Mouse (Mus musculus): ENCODE results near the gene Klhl25.
"Not testable (repeated sequence)": the region's sequence is repeated elsewhere in the genome, so short reads cannot be mapped to it uniquely, and the experiment has no call there.

Klhl25 gene

GRCm38 (mm10) chr7:75848115-75848775 lies at the start of gene Klhl25:
TSS of gene Klhl25 (plus strand) at chr7:75848310.
- DNase-seq (ENCODE audit: extremely low spot score), result peak; percentile 98

DNA sequence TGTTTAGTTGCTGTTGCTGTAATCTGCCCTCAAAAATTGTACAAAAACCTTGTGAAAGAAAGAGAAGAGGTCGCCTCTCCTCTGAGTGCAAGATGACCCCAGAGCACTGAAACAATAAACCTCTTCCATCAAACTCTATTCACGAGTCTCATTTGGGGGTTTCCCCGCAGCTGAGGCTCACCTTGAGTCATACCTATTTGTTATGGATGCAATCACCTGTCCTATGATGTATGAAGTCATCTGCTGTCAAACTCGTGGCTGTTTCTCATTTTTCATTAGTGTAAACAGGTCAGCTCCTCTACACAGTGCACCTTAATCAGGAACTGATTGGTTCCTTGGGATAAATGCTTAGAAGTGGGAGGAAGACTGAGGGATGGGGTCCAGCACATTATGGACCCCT lies 47.6 kb upstream of the Klhl25 start:
- no peak for DNase-seq (ENCODE audit: extremely low spot score)

DNA sequence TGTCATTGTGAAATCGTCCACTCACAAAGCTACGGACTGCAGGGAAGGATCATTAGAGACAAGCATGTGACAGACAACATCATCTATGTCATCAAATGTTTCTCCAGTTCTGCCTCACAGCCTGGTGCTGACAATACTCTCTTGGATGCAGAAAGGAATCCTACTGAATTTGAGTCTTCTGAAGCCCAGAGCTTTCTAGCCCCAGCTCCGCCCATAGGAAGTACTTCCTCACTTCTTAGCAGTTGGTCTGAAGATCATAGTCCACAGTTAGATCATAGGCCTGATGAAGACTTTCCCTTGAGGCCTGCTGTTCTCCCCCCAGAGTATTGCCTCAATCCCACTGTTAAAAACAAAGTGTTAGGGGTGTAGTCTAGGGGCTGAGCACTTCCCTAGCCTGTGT lies 47.1 kb upstream of the Klhl25 start:
- no peak for DNase-seq (ENCODE audit: extremely low spot score)

- DNase-seq (ENCODE audit: extremely low spot score), result no peak
Observed at GRCm38 (mm10) chr7:75801621-75802358, 46.3 kb upstream of the Klhl25 start.

- DNase-seq (ENCODE audit: extremely low spot score), result no peak
Observed at GRCm38 (mm10) chr7:75802887-75803286, 45.2 kb upstream of the Klhl25 start.

DNA sequence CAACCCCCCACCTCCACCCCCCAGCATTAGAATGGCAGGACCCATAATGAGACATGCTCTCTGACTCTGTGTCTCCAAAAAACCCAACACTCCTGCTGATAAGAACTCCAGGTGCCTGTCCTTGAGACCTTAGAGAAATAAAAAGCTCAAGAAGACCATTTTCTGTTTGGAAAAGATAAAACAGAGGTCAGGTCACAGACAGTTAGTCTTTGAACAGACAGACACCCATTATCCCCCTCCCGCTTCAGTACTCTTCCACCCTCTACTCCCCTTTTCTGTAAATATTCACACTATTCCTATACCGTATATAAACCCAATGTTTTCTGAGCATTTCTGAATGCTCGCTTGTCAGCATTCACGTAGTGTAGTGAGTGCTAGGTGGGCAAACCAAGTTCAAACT lies 41.9 kb upstream of the Klhl25 start:
- DNase-seq (ENCODE audit: extremely low spot score), result no peak

DNA sequence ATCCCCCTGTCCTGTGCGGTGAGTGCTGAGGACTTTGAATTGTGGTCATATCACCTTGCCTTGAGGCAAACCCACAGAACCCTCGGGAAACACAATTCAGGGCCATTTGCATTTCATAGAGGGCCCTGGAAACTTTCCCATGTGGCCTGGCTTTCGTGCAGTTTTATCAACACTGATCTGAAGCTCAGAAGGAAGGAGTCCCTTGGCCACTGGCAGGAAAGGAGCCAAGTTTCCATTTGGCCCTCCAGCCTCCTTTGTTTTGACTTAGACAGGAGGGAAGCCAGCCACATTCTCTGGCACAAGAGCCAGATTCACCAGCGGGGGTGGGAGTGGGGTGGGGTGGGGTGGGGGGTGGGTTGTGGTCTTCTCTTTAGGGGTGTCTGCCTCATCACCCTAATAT lies 41.4 kb upstream of the Klhl25 start:
- no peak for DNase-seq (ENCODE audit: extremely low spot score)

DNA sequence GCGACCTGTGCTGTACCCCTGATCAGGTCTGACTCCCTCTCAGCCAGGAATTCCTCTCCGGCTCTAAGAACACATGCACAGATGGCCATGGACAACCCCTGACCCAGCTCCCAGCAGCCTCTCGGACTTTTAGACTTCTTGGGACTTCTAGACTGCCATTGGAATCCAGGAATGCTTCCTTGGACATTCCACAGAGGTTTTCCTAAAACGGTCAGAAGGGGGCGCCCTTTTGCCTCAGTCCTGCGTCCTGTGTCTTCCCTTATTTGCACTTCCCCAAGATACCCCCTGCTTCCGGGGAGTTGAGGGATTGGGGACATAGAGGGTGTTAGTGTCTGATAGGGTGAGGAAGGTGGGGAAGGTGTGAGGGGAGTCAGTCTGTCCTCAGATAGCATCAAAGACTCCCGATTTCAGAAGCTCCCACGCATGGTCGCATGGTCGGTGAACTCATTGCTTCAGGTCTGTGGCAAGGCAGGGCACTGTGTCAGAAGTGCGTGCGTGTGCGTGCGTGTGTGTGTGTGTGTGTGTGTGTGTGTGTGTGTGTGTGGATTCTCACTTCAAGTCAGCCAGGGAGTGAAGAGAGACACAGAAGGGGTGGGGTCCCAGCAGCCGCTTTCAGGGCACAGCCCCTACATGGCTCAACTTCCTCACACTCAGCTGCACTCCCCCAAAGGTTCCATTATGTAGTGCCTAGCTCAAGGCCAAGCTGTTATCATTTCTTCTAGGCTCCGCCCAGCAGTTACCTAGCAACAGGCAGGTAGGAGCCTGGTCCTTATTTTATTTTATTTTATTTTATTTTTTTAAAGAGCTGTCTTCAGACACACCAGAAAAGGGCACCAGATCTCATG lies 40.4 kb upstream of the Klhl25 start:
- DNase-seq (ENCODE audit: extremely low spot score), result no peak

DNA sequence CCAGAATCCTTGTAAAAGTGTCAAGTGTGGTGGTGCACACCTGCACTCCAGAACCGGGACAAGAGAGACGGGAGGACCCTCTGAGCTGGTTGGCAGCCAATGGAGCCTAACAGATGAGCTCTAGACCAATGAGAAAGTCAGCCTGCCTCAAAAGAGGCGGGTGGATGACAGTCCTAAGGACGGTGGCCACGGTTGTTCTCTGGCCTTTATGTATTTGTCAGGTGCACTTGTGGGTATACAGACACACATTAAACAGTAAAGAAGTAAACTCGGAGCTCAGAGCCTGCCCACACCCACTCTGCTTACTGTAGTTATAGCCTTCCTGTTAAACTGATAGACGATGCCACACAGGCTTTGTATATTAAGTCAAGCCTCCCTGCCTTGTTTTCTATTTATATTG lies 27.4 kb upstream of the Klhl25 start:
- DNase-seq (ENCODE audit: extremely low spot score), result no peak

GRCm38 (mm10) chr7:75822087-75822668 lies 25.9 kb upstream of the Klhl25 start:
- no peak for DNase-seq (ENCODE audit: extremely low spot score)

- DNase-seq (ENCODE audit: extremely low spot score), result no peak
Observed at GRCm38 (mm10) chr7:75823071-75823470, 25.0 kb upstream of the Klhl25 start.

GRCm38 (mm10) chr7:75826360-75827103 lies 21.6 kb upstream of the Klhl25 start:
- DNase-seq (ENCODE audit: extremely low spot score), result no peak

DNA sequence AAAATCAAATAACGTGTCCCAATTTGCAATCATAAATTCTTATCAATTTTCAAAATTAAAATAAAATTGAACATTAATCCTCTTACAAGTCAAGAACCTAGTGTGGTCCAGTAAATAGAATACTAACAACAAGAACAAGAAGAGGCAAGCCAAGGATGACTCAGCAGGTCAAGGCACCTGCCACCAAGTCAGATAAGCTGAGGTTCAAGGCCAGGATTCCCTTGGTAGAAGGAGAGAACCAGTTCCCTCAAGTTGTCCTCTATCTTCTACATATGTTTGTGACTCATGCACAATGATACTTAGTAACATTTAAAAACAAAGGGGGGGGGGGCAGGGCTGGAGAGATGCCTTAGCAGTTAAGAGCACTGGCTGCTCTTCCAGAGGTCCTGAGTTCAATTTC lies 20.8 kb upstream of the Klhl25 start:
- no peak for DNase-seq (ENCODE audit: extremely low spot score)

DNA sequence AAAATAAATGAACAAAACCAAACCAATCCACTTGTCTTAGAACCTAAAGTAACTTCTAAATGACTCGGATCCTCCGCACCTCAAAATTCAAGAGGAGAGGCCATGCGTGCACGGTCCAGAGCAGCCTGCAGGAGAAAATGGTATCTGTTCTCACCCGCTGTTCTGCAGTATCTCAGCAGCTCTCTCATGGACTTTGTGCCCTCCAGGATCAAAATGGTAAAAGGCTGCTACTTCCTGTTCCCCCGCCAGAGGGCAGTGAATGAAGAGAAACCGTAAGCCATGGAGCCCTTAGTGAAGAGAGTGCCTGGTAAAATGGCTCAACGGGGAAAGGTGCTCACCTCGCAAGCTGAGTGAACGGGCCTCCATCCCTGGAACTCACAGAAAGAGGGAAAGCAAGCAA lies 20.3 kb upstream of the Klhl25 start:
- DNase-seq (ENCODE audit: extremely low spot score), result peak; percentile 84

GRCm38 (mm10) chr7:75828536-75828935 lies 19.6 kb upstream of the Klhl25 start:
- DNase-seq (ENCODE audit: extremely low spot score), result no peak

- no peak for DNase-seq (ENCODE audit: extremely low spot score)
Observed at GRCm38 (mm10) chr7:75830251-75831060, 17.7 kb upstream of the Klhl25 start.

DNA sequence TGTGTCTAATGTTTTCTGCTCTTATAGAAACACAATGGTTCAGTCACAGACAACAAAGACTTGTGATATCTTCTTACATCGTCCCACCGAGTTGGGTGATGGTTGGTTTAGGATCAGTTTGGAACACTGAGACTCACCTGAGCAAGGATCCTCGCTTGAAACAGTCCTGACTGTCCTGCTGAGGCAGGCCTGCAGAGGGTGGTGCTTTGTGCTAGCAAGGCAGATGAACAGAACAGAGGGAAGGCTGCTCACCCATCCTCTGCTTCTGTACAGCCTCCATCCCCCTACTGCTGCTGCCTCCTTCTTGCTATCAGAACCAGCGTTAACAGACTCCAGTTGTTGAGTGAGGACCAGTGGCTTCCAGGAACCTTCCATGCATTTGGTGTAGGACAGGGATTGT lies 14.2 kb upstream of the Klhl25 start:
- DNase-seq (ENCODE audit: extremely low spot score), result not testable (repeated sequence)

- not testable (repeated sequence) for DNase-seq (ENCODE audit: extremely low spot score)
Observed at GRCm38 (mm10) chr7:75834932-75835631, 13.0 kb upstream of the Klhl25 start.

DNA sequence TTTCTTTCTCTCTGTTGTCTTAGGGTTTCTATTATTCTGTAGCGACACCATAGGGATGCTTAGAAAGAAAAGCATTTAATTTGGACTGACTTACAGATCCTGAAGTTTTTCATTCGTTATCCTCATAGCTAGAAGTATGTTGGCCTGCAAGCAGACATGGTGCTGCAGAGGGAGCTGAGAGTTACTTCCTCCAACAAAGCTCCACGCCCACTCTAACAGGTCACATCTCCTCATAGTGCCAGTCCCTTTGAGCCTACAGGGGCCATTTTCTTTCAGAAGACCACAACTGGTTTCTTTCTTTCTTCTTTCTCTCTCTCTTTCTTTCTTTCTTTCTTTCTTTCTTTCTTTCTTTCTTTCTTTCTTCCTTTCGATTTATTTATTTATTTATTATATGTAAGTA lies 8.0 kb upstream of the Klhl25 start:
- DNase-seq (ENCODE audit: extremely low spot score), result no peak

DNA sequence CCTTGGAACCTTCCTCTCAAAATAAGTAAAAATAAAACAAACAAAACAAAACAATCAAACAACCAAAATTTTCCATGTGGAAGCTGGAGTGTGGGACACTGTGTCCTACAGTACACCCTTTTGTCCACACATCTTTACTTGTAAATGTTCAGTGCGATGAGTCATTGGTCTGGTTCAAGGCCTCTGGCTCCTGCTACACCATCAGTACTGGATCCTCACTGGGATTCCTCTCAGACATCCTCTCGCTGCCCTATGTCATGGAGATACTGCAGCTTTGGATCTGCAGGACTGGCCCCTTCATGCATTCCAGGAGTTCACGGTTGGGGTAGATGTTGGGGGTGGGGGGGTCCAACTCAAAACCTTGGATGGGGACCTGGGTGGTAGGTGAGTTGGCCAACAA lies 5.8 kb upstream of the Klhl25 start:
- DNase-seq (ENCODE audit: extremely low spot score), result no peak
